Mouse (Mus musculus): ENCODE results near the gene Cd79b. TPM values are rescaled to one million over a fixed set of nuclear protein-coding genes. Genes with fewer than 3 reads are reported as not detected.

Gene Cd79b
- polyA plus RNA-seq, 1 experiment from 2014 or later, result 1.0 TPM

GRCm38 (mm10) chr11:106265570-106265969 is 49.0 kb downstream of the Cd79b start:
- Histone ChIP-seq H3K27me3 (no peaks in the 10 kb centered on the region), H3K4me3 (no peak overlapping the region), H3K27ac (no peak overlapping the region), H3K4me2 (no peak overlapping the region), H3K9ac (no peak overlapping the region), H3K4me1 (replicated peaks) (peaks cover 26% of the 10 kb centered on the region), H3K9me3 (replicated peaks) (no peaks in the 10 kb centered on the region), H3K36me3 (peaks cover 66% of the 10 kb centered on the region)
- ATAC-seq (replicated peaks; ENCODE audit: insufficient number of reproducible peaks, insufficient read depth, low FRiP score, low read depth), result no peak
- WGBS, result 86% methylated on average over 4 of the region's 4 CpGs

- H3K27me3 ChIP-seq, result no peaks in the 10 kb centered on the region
- no peak overlapping the region for H3K4me3 ChIP-seq
- no peak overlapping the region for H3K4me2 ChIP-seq
- no peaks in the 10 kb centered on the region for H3K9me3 ChIP-seq (replicated peaks)
- WGBS, result 88% methylated on average over 15 of the region's 15 CpGs
- no peak overlapping the region for H3K27ac ChIP-seq
- H3K9ac ChIP-seq, result no peak overlapping the region
- peaks cover 66% of the 10 kb centered on the region for H3K36me3 ChIP-seq
- ATAC-seq (replicated peaks; ENCODE audit: insufficient number of reproducible peaks, insufficient read depth, low FRiP score, low read depth), result no peak
- H3K4me1 ChIP-seq (replicated peaks), result peaks cover 22% of the 10 kb centered on the region
Observed at GRCm38 (mm10) chr11:106264988-106265387, 49.6 kb downstream of the Cd79b start.

GRCm38 (mm10) chr11:106263963-106264362 is 50.6 kb downstream of the Cd79b start:
- no peak overlapping the region for H3K4me3 ChIP-seq
- peaks cover 19% of the 10 kb centered on the region for H3K4me1 ChIP-seq (replicated peaks)
- 83% methylated on average over 9 of the region's 9 CpGs for WGBS
- H3K27me3 ChIP-seq, result no peaks in the 10 kb centered on the region
- no peak overlapping the region for H3K4me2 ChIP-seq
- ATAC-seq (replicated peaks; ENCODE audit: insufficient number of reproducible peaks, insufficient read depth, low FRiP score, low read depth), result no peak
- H3K27ac ChIP-seq, result no peak overlapping the region
- H3K9me3 ChIP-seq (replicated peaks), result no peaks in the 10 kb centered on the region
- no peak overlapping the region for H3K9ac ChIP-seq
- peaks cover 71% of the 10 kb centered on the region for H3K36me3 ChIP-seq

Other genes starting within 250 kb of the Cd79b start
- gene Taco1, start 248.7 kb downstream of the Cd79b start, polyA plus RNA-seq (2015; fragmentation: Nextera tagmentation; extraction: Ambion mirVana), result 10.1 and 11.5 TPM in 2 replicates
- gene Map3k3, start 230.1 kb downstream of the Cd79b start, polyA plus RNA-seq (2015; fragmentation: Nextera tagmentation; extraction: Ambion mirVana), result 19.2 and 24.9 TPM in 2 replicates
- not detected in 2 replicates for gene Gm10840, start 153.9 kb downstream of the Cd79b start, polyA plus RNA-seq (2015; fragmentation: Nextera tagmentation; extraction: Ambion mirVana)
- gene Limd2, start 153.9 kb downstream of the Cd79b start, polyA plus RNA-seq (2015; fragmentation: Nextera tagmentation; extraction: Ambion mirVana), result 75.9 and 110 TPM in 2 replicates
- gene Strada, start 112.6 kb downstream of the Cd79b start, polyA plus RNA-seq (2015; fragmentation: Nextera tagmentation; extraction: Ambion mirVana), result 16.5 and 20.0 TPM in 2 replicates
- gene Ccdc47, start 98.4 kb downstream of the Cd79b start, polyA plus RNA-seq (2015; fragmentation: Nextera tagmentation; extraction: Ambion mirVana), result 87.3 and 88.2 TPM in 2 replicates
- 41.1 and 47.3 TPM in 2 replicates for gene Ddx42, start 97.8 kb downstream of the Cd79b start, polyA plus RNA-seq (2015; fragmentation: Nextera tagmentation; extraction: Ambion mirVana)
- 31.1 and 37.5 TPM in 2 replicates for gene Ftsj3, start 58.7 kb downstream of the Cd79b start, polyA plus RNA-seq (2015; fragmentation: Nextera tagmentation; extraction: Ambion mirVana)
- gene Psmc5, start 58.6 kb downstream of the Cd79b start, polyA plus RNA-seq (2015; fragmentation: Nextera tagmentation; extraction: Ambion mirVana), result 195 and 215 TPM in 2 replicates
- gene Smarcd2, start 41.8 kb downstream of the Cd79b start, polyA plus RNA-seq (2015; fragmentation: Nextera tagmentation; extraction: Ambion mirVana), result 18.2 and 35.7 TPM in 2 replicates
- 0.34 TPM in 1 of 2 replicates, not detected in the other for gene Tcam1, start 38.1 kb downstream of the Cd79b start, polyA plus RNA-seq (2015; fragmentation: Nextera tagmentation; extraction: Ambion mirVana)
- not detected in 2 replicates for gene Gh, start 12.9 kb downstream of the Cd79b start, polyA plus RNA-seq (2015; fragmentation: Nextera tagmentation; extraction: Ambion mirVana)
- 0.06 and 0.24 TPM in 2 replicates for gene Scn4a, start 38.5 kb upstream of the Cd79b start, polyA plus RNA-seq (2015; fragmentation: Nextera tagmentation; extraction: Ambion mirVana)
- 0.44 and 0.62 TPM in 2 replicates for gene Prr29, start 50.7 kb upstream of the Cd79b start, polyA plus RNA-seq (2015; fragmentation: Nextera tagmentation; extraction: Ambion mirVana)
- gene Icam2, start 73.3 kb upstream of the Cd79b start, polyA plus RNA-seq (2015; fragmentation: Nextera tagmentation; extraction: Ambion mirVana), result 79.4 and 87.1 TPM in 2 replicates
- gene Ern1, start 173.1 kb upstream of the Cd79b start, polyA plus RNA-seq (2015; fragmentation: Nextera tagmentation; extraction: Ambion mirVana), result 3.8 and 5.2 TPM in 2 replicates

Data from heart, embryonic 15.5 days (tissue).